Mouse (Mus musculus) gastrocnemius, adult 2 months (tissue): ENCODE measurements around the gene Zfp366. TPM values are rescaled to one million over a fixed set of nuclear protein-coding genes. Genes with fewer than 3 reads are reported as not detected.
A peak's percentile ranks its signal among the peaks of the same experiment; 100 is the strongest.

Source experiments
- DNase-seq: peaks from one replicate; pipeline ENCODE4 v3.0.0; 2022
- H3K27ac ChIP-seq: fragments of 200-600 bp; 2 replicates; pipeline ENCODE4 v1.8.1; 2022; ENCODE audit warnings: mild to moderate bottlenecking
- H3K4me3 ChIP-seq: fragments of 200-600 bp; 2 replicates; pipeline ENCODE4 v1.8.1; 2022; ENCODE audit warnings: mild to moderate bottlenecking, moderate library complexity
- CTCF ChIP-seq: fragments of 200-600 bp; IDR thresholded peaks from 2 replicates; pipeline ENCODE4 v1.8.1; 2022; ENCODE audit warnings: antibody characterized with exemption, mild to moderate bottlenecking, moderate library complexity
- intact Hi-C: fragments of 180-260 bp; cut with DNase I; formaldehyde crosslinking; loops from one replicate; pipeline ENCODE4 v1.15.1; 2025
- total RNA-seq, 2 experiments: library from RNA; stranded (reverse); gene quantifications; 2 replicates each; pipeline ENCODE4 v1.2.3; 2021

Gene Zfp366
- total RNA-seq, 2 experiments from 2014 or later: 3.1 to 7.8 TPM

DNA sequence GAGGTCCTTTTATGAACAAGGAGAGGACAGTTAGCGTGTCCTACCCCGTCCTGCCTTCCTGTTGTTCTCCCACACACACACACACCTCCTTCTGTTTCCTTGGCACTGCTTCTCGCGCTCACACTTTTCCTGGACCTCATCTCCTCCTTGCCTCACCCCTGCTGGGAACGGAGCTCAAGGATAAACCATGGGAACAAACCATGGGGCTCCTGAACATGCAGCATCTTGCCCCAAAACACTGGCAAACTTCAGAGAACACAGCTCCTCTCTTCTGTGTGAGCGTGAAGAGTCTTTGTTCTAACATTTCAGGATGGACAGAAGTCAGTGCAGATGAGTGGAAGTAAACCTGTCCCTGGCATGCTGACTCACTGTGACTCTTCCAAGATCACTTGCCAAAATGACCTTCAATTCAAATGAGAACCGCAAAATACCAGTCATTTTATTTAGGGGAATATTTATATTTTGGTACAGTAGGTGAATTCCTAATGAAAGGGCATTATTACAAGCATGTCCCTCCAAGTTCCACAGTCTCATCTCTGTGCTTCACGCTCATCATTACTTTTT lies 38.8 kb downstream of the Zfp366 start:
- intact Hi-C loops: no loop called here
- DNase-seq: no peak
- Histone ChIP-seq H3K27ac (peak overlapping the region; percentile 43), H3K4me3 (no peak overlapping the region)
- no peak for TF ChIP-seq CTCF

DNA sequence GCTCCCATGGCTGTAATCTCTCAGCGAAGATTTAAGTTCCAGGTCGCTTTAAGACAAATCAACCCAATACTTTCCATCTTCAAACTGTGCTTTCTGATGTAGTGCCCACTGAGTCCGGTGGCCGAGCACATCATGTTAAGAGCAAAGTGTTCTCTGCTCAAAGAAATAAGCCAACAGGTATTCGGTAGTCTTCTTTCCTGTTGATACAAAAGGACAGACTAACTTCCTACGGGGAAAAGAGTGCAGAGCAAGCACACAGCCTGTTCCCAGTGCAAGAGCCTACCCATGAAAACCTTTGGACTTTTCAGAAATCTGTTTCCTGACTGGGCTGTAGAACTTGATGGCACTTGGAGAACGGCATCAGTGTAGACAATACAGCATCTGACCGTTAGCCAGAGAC lies 39.3 kb downstream of the Zfp366 start:
- DNase-seq: no peak
- intact Hi-C loops: no loop called here
- no peak overlapping the region for H3K4me3 ChIP-seq
- H3K27ac ChIP-seq: peak overlapping the region; percentile 43
- TF ChIP-seq CTCF: no peak

DNA sequence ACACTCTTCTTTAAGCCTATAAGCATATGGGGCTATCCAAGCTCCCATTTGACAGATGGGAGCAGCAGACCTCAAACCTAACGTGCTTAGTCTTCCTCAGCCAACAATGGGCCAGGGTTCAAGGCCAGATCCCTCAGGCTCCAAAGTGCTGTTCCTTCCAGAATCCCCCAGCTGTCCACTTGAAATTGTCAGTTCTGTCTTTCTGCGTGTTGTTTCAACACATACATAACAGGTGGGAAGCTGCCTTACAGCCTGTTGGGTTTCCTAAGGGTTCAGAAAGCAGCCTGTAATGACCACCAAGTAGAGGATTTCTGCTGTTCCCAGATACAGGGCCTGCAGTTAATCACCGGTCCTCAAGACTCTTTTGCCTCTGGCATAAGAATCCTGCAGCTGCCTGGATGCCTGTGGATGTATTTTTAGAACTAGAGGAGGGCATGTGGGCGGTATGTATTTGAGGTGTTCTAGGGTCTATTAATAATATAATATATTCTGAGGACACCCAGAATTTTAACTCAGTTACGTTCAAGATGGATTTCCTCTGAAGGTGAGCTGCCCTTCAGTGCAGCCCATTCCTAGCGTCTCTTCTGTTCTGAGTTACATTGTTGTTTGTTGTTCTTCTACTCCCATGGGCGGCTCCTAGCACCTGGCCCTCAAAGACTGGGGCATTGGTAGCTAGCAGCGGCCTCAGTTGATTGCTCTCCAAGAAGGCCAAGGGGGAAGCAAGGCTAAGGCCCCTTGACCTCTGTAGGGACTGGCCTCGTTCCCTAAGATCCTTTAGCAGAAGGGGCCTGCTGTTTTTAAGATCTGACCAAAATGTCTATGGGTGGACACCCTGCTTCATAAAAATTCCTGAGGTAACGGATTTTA lies 41.0 kb downstream of the Zfp366 start:
- no peak for TF ChIP-seq CTCF
- no peak for DNase-seq
- peak overlapping the region; percentile 86 for H3K27ac ChIP-seq
- no peak overlapping the region for H3K4me3 ChIP-seq
- intact Hi-C loops: loop anchor here (1.0 kb wide), 1 partner anchor 37 kb away; no protein-coding TSS in a partner anchor

DNA sequence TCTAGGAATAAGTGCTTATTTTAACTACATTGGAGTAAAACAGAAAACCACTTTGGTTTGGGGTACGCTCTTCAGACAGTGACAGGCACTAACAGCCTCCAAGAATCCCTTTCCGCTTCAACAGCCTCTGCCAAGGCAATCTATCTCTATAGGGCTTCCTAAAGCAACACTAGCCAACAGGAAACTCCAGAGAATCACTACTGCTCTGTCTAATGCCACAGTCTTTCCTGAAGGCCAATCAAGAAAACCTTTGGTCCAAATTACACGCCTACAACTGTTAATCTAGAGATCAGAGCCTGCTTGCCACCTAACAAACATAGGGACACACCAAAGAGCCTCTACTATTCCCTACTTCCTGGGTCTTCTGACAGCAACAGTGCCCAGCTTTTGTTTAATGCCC lies 42.2 kb downstream of the Zfp366 start:
- DNase-seq: no peak
- Histone ChIP-seq H3K27ac (peak overlapping the region; percentile 86), H3K4me3 (no peak overlapping the region)
- TF ChIP-seq CTCF: no peak
- intact Hi-C loops: loop anchor here (1.0 kb wide), 1 partner anchor 39 kb away; no protein-coding TSS in a partner anchor

DNA sequence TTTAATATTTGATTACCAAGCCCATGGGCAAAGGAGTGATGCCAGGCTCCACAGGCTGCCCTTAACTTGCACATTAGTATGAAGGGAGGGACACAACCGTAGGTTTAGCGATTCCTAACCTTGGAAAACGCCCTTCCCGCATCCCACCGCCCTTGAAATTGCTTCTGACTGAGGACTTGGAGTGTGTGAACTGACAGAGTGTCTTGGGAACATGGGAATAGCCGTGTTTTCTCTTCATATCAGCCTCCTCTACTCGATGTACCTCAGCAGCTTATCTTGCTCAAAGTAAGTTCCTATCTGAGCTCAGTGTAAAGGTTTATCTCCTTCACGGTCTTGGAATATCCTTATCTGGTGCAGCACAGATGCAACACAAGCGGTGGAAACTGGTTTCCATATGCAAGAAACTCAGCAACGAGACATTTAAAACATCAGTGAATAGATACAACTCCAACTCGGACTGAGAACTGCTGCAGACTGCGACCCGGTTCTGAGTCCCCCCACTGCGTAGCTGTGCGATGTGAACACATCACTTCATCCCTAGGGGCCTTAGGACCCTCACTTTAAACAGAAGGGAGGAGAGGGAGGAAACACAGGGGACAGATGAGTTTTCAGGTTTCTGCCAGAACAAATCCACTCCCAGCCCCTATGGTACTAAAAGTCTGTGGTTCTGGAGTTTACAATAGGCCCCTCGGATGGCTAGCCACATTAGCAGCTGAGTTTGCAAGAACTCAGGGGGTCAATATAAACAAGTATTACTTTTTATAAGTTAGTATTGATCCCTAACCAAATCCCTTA lies 43.0 kb downstream of the Zfp366 start:
- DNase-seq: no peak
- Histone ChIP-seq H3K27ac (peak overlapping the region; percentile 86), H3K4me3 (no peak overlapping the region)
- intact Hi-C loops: no loop called here
- no peak for TF ChIP-seq CTCF

DNA sequence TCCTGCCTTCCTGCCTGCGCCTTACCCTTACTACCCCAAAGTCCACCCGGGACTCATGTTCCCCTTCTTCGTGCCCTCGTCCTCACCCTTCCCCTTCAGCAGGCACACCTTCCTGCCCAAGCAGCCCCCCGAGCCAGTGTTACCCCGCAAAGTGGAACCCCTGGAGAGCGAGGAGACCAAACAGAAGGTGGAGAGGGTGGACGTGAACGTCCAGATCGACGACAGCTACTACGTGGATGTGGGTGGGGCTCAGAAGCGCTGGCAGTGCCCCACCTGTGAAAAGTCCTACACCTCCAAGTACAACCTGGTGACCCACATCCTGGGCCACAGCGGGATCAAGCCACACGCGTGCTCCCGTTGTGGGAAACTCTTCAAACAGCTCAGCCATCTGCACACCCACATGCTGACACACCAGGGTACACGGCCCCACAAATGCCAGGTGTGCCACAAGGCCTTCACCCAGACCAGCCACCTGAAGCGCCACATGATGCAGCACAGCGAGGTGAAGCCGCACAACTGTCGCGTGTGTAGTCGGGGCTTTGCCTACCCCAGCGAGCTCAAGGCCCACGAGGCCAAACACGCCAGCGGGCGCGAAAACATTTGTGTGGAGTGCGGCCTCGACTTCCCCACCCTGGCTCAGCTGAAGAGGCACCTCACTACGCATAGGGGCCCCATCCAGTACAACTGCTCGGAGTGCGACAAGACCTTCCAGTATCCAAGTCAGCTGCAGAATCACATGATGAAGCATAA lies 44.4 kb downstream of the Zfp366 start:
- no peak for TF ChIP-seq CTCF
- intact Hi-C loops: no loop called here
- DNase-seq: no peak
- H3K4me3 ChIP-seq: no peak overlapping the region
- H3K27ac ChIP-seq: peak overlapping the region; percentile 86

DNA sequence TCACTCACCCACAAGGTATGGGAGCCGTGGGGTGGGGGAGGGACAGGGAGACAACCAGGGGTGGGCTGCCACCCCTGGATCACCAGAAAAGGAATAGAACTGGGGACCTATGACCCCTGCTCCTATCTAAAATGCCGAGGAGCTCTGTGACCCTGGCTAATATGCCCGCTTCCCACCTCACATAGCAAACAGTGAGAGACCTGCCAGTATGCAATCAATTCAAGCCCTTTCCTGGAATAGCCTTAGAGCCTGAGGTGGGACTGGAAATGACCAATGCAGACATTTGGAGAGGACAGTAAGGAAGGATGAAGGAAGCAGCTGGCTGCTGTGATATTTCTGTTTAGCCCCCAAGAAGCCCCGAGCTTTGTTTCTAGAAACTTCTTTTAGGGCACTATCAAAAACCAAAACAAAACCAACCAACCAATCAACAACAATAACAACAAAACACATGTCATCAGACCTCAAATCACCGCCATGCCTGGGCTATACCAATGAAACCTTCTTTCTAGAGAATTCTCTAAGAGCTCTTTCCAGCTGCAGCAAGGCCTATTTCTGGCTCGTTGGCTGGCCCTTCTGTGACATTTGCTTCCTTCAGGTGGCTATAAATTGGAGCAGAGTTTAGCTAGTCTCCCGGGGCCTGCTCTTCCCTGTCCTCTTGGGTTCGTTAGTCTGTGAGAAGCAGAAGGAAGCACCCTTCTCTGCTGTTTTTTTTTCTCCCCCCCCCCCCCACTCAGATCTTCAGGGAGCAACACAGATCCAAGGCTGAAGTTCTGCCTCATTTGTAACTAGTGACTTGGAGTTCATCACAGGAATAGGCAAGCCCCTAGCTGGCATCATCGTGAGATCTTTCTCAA lies 45.2 kb downstream of the Zfp366 start:
- peak; percentile 65 for DNase-seq
- intact Hi-C loops: no loop called here
- no peak for TF ChIP-seq CTCF
- H3K27ac ChIP-seq: peak overlapping the region; percentile 86
- no peak overlapping the region for H3K4me3 ChIP-seq

DNA sequence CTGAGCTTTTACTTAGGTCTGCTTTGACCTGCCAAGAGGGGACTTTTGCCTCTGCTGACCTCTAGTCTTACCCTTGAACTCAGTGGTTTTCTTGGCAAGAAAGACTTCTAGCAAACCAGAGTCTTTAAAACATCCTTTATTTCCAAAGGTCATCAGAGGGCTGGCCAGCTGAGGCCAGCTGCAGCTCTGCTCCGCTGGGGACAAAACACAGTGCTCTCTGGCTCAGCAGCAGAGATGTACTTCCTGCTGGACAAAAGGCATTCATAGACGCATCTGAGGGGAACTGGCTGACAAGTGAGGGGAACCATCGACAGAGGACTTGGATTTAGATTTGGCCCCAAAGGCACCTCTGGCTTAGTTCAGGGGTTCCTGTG lies 45.9 kb downstream of the Zfp366 start:
- no peak for TF ChIP-seq CTCF
- intact Hi-C loops: no loop called here
- Histone ChIP-seq H3K27ac (peak overlapping the region; percentile 86), H3K4me3 (no peak overlapping the region)
- peak; percentile 55 for DNase-seq

DNA sequence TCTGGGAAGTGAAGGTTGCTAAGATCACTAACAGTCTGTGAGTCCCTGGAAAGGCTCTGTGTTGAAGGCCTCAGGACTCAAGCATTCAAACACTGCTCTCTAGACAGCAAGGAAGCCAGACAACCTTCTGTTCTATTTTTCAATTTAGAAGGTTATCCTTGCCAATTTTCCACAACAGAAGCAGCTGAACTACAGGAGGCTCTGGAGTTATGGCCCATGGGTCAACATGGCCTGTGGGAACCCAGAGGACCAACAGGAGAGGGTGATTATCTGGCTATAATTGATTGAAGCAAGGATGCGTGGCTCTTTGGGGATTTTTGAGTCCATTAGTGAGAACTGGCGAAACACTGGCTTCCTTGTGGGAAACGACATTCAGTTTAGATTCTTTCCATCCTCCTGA lies 48.7 kb downstream of the Zfp366 start:
- TF ChIP-seq CTCF: no peak
- intact Hi-C loops: no loop called here
- H3K4me3 ChIP-seq: no peak overlapping the region
- H3K27ac ChIP-seq: peak overlapping the region; percentile 86
- DNase-seq: no peak

DNA sequence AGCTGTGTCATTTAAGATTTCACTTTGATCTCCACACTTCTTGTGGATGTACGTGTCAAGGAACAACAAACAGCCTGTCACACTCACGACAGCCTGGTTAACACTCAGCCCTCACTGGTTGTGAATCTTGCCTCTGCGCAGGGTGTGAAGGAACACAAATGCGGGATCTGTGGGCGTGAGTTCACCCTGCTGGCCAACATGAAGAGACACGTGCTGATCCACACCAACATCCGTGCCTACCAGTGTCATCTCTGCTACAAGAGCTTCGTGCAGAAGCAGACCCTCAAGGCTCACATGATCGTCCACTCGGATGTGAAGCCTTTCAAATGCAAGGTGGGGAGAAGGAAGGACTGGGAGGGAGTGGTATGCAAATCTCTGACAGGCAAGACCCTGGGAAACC lies 49.3 kb downstream of the Zfp366 start:
- Histone ChIP-seq H3K27ac (peak overlapping the region; percentile 86), H3K4me3 (no peak overlapping the region)
- no peak for DNase-seq
- intact Hi-C loops: no loop called here
- TF ChIP-seq CTCF: no peak

DNA sequence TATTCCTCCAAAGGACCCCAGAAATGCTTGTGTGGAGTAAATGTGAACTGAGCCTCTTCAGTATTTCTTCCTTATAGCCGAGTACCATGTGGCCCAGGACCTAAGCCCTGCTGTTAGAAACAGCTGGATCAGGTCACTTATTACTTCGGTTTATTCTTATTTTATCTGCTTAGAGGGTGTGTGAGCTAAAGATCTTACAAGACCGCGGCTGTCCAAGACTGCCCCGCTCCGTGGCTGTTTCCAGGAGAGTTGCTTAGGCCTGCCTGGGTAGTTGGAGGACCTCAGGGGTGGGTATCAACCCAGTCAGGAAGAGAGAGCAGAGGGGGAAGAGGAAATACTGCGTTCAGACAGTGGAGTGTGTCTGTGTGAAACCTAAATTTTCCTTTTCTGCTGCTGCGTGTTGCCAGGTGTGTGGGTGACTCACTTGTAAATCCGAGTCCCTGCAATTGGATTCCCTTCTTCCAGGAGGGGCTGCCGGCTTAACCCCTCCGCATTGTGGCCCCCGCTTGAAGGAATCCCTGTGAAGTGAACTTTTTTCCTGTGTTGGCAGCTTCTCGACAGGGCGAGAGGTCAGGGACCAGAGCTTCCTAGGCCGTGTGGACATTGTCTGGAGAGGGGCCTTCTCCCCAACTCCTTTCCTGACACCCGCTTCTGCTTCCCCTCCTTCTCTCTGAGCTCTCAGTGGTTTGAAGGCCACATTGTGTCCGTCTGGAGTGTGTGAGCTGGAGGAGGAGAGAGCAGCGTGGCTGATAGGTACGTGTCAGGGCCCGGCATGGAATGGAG lies 51.0 kb downstream of the Zfp366 start:
- no peak for TF ChIP-seq CTCF
- Histone ChIP-seq H3K27ac (peak overlapping the region; percentile 86), H3K4me3 (no peak overlapping the region)
- DNase-seq: no peak
- intact Hi-C loops: no loop called here
